Mouse (Mus musculus) ovary, postnatal 10 days (tissue): Measurements from ENCODE around the gene Zic4.

Source experiments
- DNase-seq: peaks from one replicate; pipeline ENCODE4 v3.0.0; 2022; ENCODE audit warnings: low spot score

The Zic4 gene

GRCm38 (mm10) chr9:91404905-91405752 lies 42.9 kb downstream of the Zic4 start:
- no peak for DNase-seq

- DNase-seq = no peak
Observed at GRCm38 (mm10) chr9:91405753-91406178, 43.6 kb downstream of the Zic4 start.

GRCm38 (mm10) chr9:91406258-91406763 lies 44.1 kb downstream of the Zic4 start:
- DNase-seq = no peak

GRCm38 (mm10) chr9:91409771-91410170 lies 47.6 kb downstream of the Zic4 start:
- DNase-seq = no peak

GRCm38 (mm10) chr9:91414007-91414661 lies 51.9 kb downstream of the Zic4 start:
- DNase-seq = no peak

- DNase-seq = no peak
Observed at GRCm38 (mm10) chr9:91420441-91420840, 58.2 kb downstream of the Zic4 start.
